Mouse (Mus musculus) embryonic fibroblast, embryonic 13.5 days (primary cell): ENCODE measurements around the gene 1700088E04Rik. TPM values are rescaled to one million over a fixed set of nuclear protein-coding genes. Genes with fewer than 3 reads are reported as not detected.
A peak's percentile ranks its signal among the peaks of the same experiment; 100 is the strongest.

Experiments
- H3K27ac ChIP-seq: 2 replicates; pipeline ENCODE4 v1.5.1; 2012; ENCODE audit warnings: low read length, control low read depth, inconsistent platforms; ENCODE audit not compliant: insufficient read depth
- H3K4me1 ChIP-seq: 2 replicates; pipeline ENCODE4 v1.6.1; 2011; ENCODE audit warnings: low read length; ENCODE audit not compliant: control insufficient read depth, insufficient read depth
- H3K4me3 ChIP-seq: 2 replicates; pipeline ENCODE4 v1.5.1; 2011; ENCODE audit warnings: mild to moderate bottlenecking, control low read depth, low read length; ENCODE audit not compliant: insufficient read depth
- CTCF ChIP-seq: IDR thresholded peaks from 2 replicates; pipeline ENCODE4 v1.5.1; 2011; ENCODE audit warnings: mild to moderate bottlenecking, control low read depth, low read length, moderate library complexity, borderline replicate concordance; ENCODE audit not compliant: insufficient read depth
- POLR2A ChIP-seq: IDR thresholded peaks from 2 replicates; pipeline ENCODE4 v1.6.1; 2011; ENCODE audit warnings: low read depth, mild to moderate bottlenecking, control low read depth, low read length, moderate library complexity
- polyA plus RNA-seq: library from polyadenylated mRNA; stranded (reverse); fragments of >200 nt; gene quantifications from 2 replicates; pipeline ENCODE4 v1.2.4, GENCODE M21; 2011; ENCODE audit warnings: low read depth; ENCODE audit not compliant: missing spikeins, insufficient read length

The 1700088E04Rik gene
- polyA plus RNA-seq, 1 experiment = 2.2 TPM

GRCm38 (mm10) chr15:79133191-79133661, 7.8 kb downstream of the 1700088E04Rik start:
- 0 out of 2 replicates have a peak, but pooled peaks cover 4% of the 10 kb centered on the region for H3K4me1 ChIP-seq
- no peak overlapping the region for H3K27ac ChIP-seq
- H3K4me3 ChIP-seq = no peak overlapping the region
- TF ChIP-seq CTCF (no peak), POLR2A (no peak)

- H3K27ac ChIP-seq = 0 out of 2 replicates have a peak overlapping the region, but pooled peaks have one; percentile 10
- TF ChIP-seq POLR2A (no peak), CTCF (no peak)
These were observed 9.6 kb downstream of the 1700088E04Rik start for GRCm38 (mm10) chr15:79131442-79131841.

GRCm38 (mm10) chr15:79130782-79131181, 10.3 kb downstream of the 1700088E04Rik start:
- H3K27ac ChIP-seq = no peak overlapping the region; the same call in 1 of the 2 replicates
- H3K4me3 ChIP-seq = no peak overlapping the region
- TF ChIP-seq CTCF = no peak
- H3K4me1 ChIP-seq = 0 out of 2 replicates have a peak, but pooled peaks cover 4% of the 10 kb centered on the region

More at GRCm38 (mm10) chr15:79131442-79131841, 9.6 kb downstream of the 1700088E04Rik start:
- Histone ChIP-seq H3K4me1 (0 out of 2 replicates have a peak, but pooled peaks cover 4% of the 10 kb centered on the region), H3K4me3 (no peak overlapping the region)

- TF ChIP-seq POLR2A (no peak), CTCF (no peak)
- Histone ChIP-seq H3K4me3 (no peak overlapping the region), H3K4me1 (0 out of 2 replicates have a peak, but pooled peaks cover 4% of the 10 kb centered on the region), H3K27ac (no peak overlapping the region)
These were observed 11.7 kb downstream of the 1700088E04Rik start for GRCm38 (mm10) chr15:79129311-79129710.

GRCm38 (mm10) chr15:79128208-79128607, 12.8 kb downstream of the 1700088E04Rik start:
- Histone ChIP-seq H3K27ac (no peak overlapping the region), H3K4me1 (0 out of 2 replicates have a peak, but pooled peaks cover 4% of the 10 kb centered on the region), H3K4me3 (no peak overlapping the region)
- TF ChIP-seq POLR2A (no peak), CTCF (0 out of 2 replicates have a peak, but pooled peaks have one; percentile 9)

GRCm38 (mm10) chr15:79127101-79127500, 14.0 kb downstream of the 1700088E04Rik start:
- Histone ChIP-seq H3K4me1 (0 out of 2 replicates have a peak, but pooled peaks cover 4% of the 10 kb centered on the region), H3K4me3 (no peak overlapping the region), H3K27ac (no peak overlapping the region)
- TF ChIP-seq POLR2A (no peak), CTCF (no peak)

- Histone ChIP-seq H3K4me3 (no peak overlapping the region), H3K4me1 (0 out of 2 replicates have a peak, but pooled peaks cover 4% of the 10 kb centered on the region), H3K27ac (no peak overlapping the region)
- TF ChIP-seq CTCF (no peak), POLR2A (no peak)
These were observed 14.7 kb downstream of the 1700088E04Rik start for GRCm38 (mm10) chr15:79126217-79126932.

GRCm38 (mm10) chr15:79124331-79124875, 16.6 kb downstream of the 1700088E04Rik start:
- Histone ChIP-seq H3K27ac (no peak overlapping the region), H3K4me1 (no peaks in the 10 kb centered on the region), H3K4me3 (no peak overlapping the region)
- no peak for TF ChIP-seq POLR2A
- TF ChIP-seq CTCF = no peak

GRCm38 (mm10) chr15:79123751-79124150, 17.3 kb downstream of the 1700088E04Rik start:
- Histone ChIP-seq H3K4me3 (no peak overlapping the region), H3K4me1 (no peaks in the 10 kb centered on the region), H3K27ac (no peak overlapping the region)
- no peak for TF ChIP-seq POLR2A
- no peak for TF ChIP-seq CTCF

GRCm38 (mm10) chr15:79122546-79122945, 18.5 kb downstream of the 1700088E04Rik start:
- H3K27ac ChIP-seq = no peak overlapping the region
- no peaks in the 10 kb centered on the region for H3K4me1 ChIP-seq
- no peak overlapping the region for H3K4me3 ChIP-seq
- TF ChIP-seq CTCF = no peak
- TF ChIP-seq POLR2A = no peak
